Mouse (Mus musculus) kidney, adult 2 months (tissue): ENCODE results near the gene Tln1.

Experiments
- CTCF ChIP-seq: fragments of 200-500 bp; conservative IDR thresholded peaks from 2 replicates; pipeline ENCODE4 v1.5.1; 2011; ENCODE audit warnings: low read depth, mild to moderate bottlenecking, control low read depth, low read length, moderate library complexity, mixed read lengths; ENCODE audit not compliant: insufficient read depth, insufficient read length
- POLR2A ChIP-seq: fragments of 200-500 bp; IDR thresholded peaks from one replicate; pipeline ENCODE4 v1.6.1; 2011; ENCODE audit warnings: low read depth, low read length, control low read depth

DNA sequence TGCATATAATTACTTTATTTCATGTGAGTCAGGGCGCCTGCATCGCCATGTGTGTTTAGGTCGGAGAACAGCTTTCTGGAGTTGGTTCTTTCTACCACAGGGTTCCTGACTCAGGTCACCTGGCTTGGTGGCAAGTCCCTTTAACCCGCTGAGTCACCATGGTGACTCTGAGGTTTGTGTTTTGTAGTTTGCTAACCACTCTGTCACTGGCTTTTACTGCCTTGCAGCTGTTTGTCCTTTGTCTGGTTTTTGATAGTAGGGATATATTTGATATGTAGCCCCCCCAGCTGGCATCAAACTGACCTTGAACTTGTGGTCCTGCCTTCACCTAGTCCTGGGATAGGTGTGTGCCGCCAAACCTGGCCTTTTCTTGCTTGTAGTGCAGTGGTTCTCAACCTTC, 19.8 kb upstream of the Tln1 start:
- TF ChIP-seq CTCF (no peak), POLR2A (no peak)
